In the genomic region with DNA sequence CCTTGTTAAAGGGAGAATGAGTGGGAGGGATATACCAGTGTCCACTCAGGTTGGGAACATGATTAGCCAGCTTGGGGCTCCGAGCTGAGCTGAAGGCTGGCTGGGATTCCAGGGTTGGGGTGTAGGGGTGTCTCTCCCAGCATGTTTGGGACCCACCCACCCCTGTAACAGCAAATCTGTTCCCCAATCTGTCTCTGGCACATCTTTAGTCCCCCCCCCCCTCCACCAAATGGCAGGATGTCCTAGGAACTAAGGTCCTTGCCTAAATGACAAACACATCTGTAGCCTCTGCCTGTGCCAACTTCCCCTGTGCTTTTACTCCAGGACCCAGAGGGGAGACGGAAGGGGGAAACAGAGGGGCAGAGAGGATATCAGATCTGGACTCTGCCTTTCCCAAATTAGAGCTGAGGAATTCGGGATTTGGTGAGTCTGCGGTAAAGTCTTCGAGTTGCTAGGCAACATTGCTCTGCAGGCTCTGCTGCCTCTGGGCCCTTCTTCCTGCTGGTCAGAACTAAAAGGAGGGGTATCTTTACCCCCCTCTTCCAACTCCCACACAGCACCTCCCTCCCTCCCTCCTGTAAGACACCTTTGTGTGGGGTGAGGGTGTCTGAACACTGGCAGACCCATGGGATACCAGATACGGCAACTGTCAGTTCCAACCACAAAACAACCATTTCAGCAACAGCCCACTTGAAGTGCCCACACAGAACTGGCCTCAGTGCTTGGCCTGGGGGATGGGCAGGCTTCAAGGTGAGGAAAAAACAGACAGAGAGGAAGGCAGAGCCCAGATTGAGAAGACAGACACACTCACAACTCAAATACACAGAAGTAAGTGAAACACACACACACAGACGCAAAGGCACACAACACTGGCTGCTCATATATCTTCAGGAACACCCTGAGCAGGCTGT, we compare ENCODE assay signal across 8 mouse cellular contexts. TPM values are rescaled to one million over a fixed set of nuclear protein-coding genes. Genes with fewer than 3 reads are reported as not detected.
DNase-seq lines count a peak whose midpoint lies in the region; ATAC-seq and TF ChIP-seq lines count a peak whose summit lies in the region.

TSS of gene Siae (plus strand) at position 861 of the 911 bp plus-strand sequence.

- ATAC-seq in CD4-positive, CD25-positive, alpha-beta regulatory T cell, adult 4 months, result no peak

- no peak for TF ChIP-seq CTCF in kidney, adult 2 months (conservative IDR thresholded peaks at IDR 0.05; ENCODE audit: insufficient read depth, insufficient read length, low read depth, low read length)

- 34% methylated on average over 7 of the region's 7 CpGs for WGBS in kidney, adult 2 months

- no peak for DNase-seq in kidney, adult 2 months
- no peak for DNase-seq in kidney, postnatal 10 days
- no peak for DNase-seq in adrenal gland, postnatal 25 days
- peak in 1 of 2 experiments; percentile 59 for DNase-seq in layer of hippocampus, postnatal 36 days
- DNase-seq in spleen, postnatal 14 days (ENCODE audit: low spot score in 2 of 2), result no peak
- DNase-seq in embryo, embryonic 10 days (ENCODE audit: low spot score), result no peak
- DNase-seq in thymus, postnatal 10 days (ENCODE audit: low spot score in 2 of 2), result no peak

- H3K4me1 ChIP-seq in kidney, adult 2 months (ENCODE audit: control insufficient read depth, insufficient read depth, low read length), result no peaks in the 10 kb centered on the region

- no peak for TF ChIP-seq POLR2A in kidney, adult 2 months (IDR thresholded peaks at IDR 0.05; ENCODE audit: low read depth, low read length)

- no peak within 1 kb of the TSS for H3K4me3 ChIP-seq in kidney, adult 2 months (ENCODE audit: insufficient read depth, low read depth, low read length)

- no peaks in the 10 kb centered on the region for H3K27me3 ChIP-seq in kidney, adult 2 months (replicated peaks; ENCODE audit: control insufficient read depth, insufficient read depth, low read length)

- H3K36me3 ChIP-seq in kidney, adult 2 months (ENCODE audit: control insufficient read depth, insufficient read depth, low read length), result no peaks in the 10 kb centered on the region

- H3K27ac ChIP-seq in kidney, adult 2 months (ENCODE audit: insufficient read depth, low read depth, low read length), result no peak within 1 kb of the TSS

RNA-seq across cellular contexts. Expression of gene Siae, which starts in this region (rescaled TPM):
- 17.8 and 18.3 TPM in 2 replicates for polyA plus RNA-seq in kidney, adult 2 months (2012; rRNA removed)
- 10 to 100 TPM; 17.2 to 17.7 TPM for polyA plus RNA-seq in CD4-positive, CD25-positive, alpha-beta regulatory T cell, adult 4 months (2017; shearing (Covaris generic))
- total RNA-seq in adrenal gland, postnatal 25 days (2021), result 15.7 and 18.8 TPM in 2 replicates
- 10 to 100 TPM; 13.0 to 13.3 TPM for total RNA-seq in layer of hippocampus, postnatal 36 days (2021)
